ENCODE assay signal across 8 mouse cellular contexts in genomic region chr4:106200241-106200640, GRCm38 (mm10).
DNase-seq lines count a peak whose midpoint lies in the region; ATAC-seq lines count a peak whose summit lies in the region.

No protein-coding gene starts in this region.

- H3K9ac ChIP-seq in kidney, embryonic 15.5 days = no peak overlapping the region
- H3K9ac ChIP-seq in heart, embryonic 14.5 days (ENCODE audit: low read length) = peak overlapping the region; percentile 10
- no peak overlapping the region for H3K9ac ChIP-seq in limb, embryonic 12.5 days (replicated peaks)
- H3K9ac ChIP-seq in midbrain, embryonic 12.5 days (replicated peaks) = no peak overlapping the region

- peaks cover 22% of the 10 kb centered on the region for H3K4me1 ChIP-seq in kidney, embryonic 15.5 days
- peaks cover 12 to 17% of the 10 kb centered on the region in 2 experiments for H3K4me1 ChIP-seq in heart, embryonic 14.5 days (ENCODE audit: control insufficient read depth in 2 of 2, insufficient read depth in 2 of 2, low read length in 2 of 2)
- peaks cover 34% of the 10 kb centered on the region for H3K4me1 ChIP-seq in limb, embryonic 12.5 days (replicated peaks)
- H3K4me1 ChIP-seq in midbrain, embryonic 12.5 days = peaks cover 15% of the 10 kb centered on the region

- peak overlapping the region; percentile 64 for H3K27ac ChIP-seq in kidney, embryonic 15.5 days
- H3K27ac ChIP-seq in heart, embryonic 14.5 days (replicated peaks in 1 of 2; ENCODE audit: control insufficient read depth in 1 of 2, insufficient read depth in 1 of 2, low read depth in 2 of 2, low read length in 2 of 2) = peak overlapping the region in 1 of 2 experiments; percentile 69; a peak in 2 of 4 replicates
- peak overlapping the region; percentile 75 for H3K27ac ChIP-seq in limb, embryonic 12.5 days
- peak overlapping the region; percentile 40; the same call in 1 of the 2 replicates for H3K27ac ChIP-seq in midbrain, embryonic 12.5 days (replicated peaks)

- peak; percentile 83 for ATAC-seq in kidney, embryonic 15.5 days (replicated peaks; ENCODE audit: low FRiP score)
- ATAC-seq in heart, embryonic 14.5 days (ENCODE audit: insufficient number of reproducible peaks, insufficient read depth, low FRiP score, low read depth) = peak; percentile 54; the same call in 1 of the 2 replicates
- ATAC-seq in limb, embryonic 12.5 days (ENCODE audit: insufficient number of reproducible peaks, insufficient read depth, low FRiP score, low TSS enrichment, low read depth) = no peak
- ATAC-seq in midbrain, embryonic 12.5 days (ENCODE audit: low FRiP score, low read depth) = peak; percentile 17; the same call in 1 of the 2 replicates

- WGBS in kidney, embryonic 15.5 days = 24% methylated on average over 6 of the region's 6 CpGs
- WGBS in heart, embryonic 14.5 days = 23% methylated on average over 6 of the region's 6 CpGs
- WGBS in limb, embryonic 12.5 days = 25% methylated on average over 6 of the region's 6 CpGs
- 50% methylated on average over 6 of the region's 6 CpGs for WGBS in midbrain, embryonic 12.5 days

- H3K36me3 ChIP-seq in kidney, embryonic 15.5 days = no peaks in the 10 kb centered on the region
- H3K36me3 ChIP-seq in heart, embryonic 14.5 days (ENCODE audit: control insufficient read depth, insufficient read depth, low read length) = no peaks in the 10 kb centered on the region
- H3K36me3 ChIP-seq in limb, embryonic 12.5 days = no peaks in the 10 kb centered on the region
- no peaks in the 10 kb centered on the region for H3K36me3 ChIP-seq in midbrain, embryonic 12.5 days

- no peak for DNase-seq in kidney, adult 8-10 months
- DNase-seq in left cerebral cortex, adult 9 months (ENCODE audit: low spot score in 2 of 2) = no peak
- DNase-seq in spleen, postnatal 36 days (ENCODE audit: low spot score in 2 of 2) = no peak
- DNase-seq in cerebellum, adult 9-10 months = no peak

- peak overlapping the region; percentile 36 for H3K4me2 ChIP-seq in kidney, embryonic 15.5 days
- peak overlapping the region; percentile 48 for H3K4me2 ChIP-seq in heart, embryonic 14.5 days (ENCODE audit: low read length)
- H3K4me2 ChIP-seq in limb, embryonic 12.5 days = peak overlapping the region; percentile 33
- H3K4me2 ChIP-seq in midbrain, embryonic 12.5 days (replicated peaks) = peak overlapping the region; percentile 4; the same call in 1 of the 2 replicates

- H3K9me3 ChIP-seq in kidney, embryonic 15.5 days (replicated peaks) = no peaks in the 10 kb centered on the region
- no peaks in the 10 kb centered on the region for H3K9me3 ChIP-seq in heart, embryonic 14.5 days (ENCODE audit: control insufficient read depth, low read length)
- H3K9me3 ChIP-seq in limb, embryonic 12.5 days = no peaks in the 10 kb centered on the region
- no peaks in the 10 kb centered on the region for H3K9me3 ChIP-seq in midbrain, embryonic 12.5 days

- no peaks in the 10 kb centered on the region for H3K27me3 ChIP-seq in kidney, embryonic 15.5 days
- H3K27me3 ChIP-seq in heart, embryonic 14.5 days (ENCODE audit: control insufficient read depth, insufficient read depth, low read length) = no peaks in the 10 kb centered on the region
- H3K27me3 ChIP-seq in limb, embryonic 12.5 days = no peaks in the 10 kb centered on the region
- H3K27me3 ChIP-seq in midbrain, embryonic 12.5 days = no peaks in the 10 kb centered on the region

- no peak overlapping the region for H3K4me3 ChIP-seq in kidney, embryonic 15.5 days (replicated peaks)
- no peak overlapping the region for H3K4me3 ChIP-seq in heart, embryonic 14.5 days (ENCODE audit: control insufficient read depth in 1 of 2, insufficient read depth in 1 of 2, low read depth in 1 of 2, low read length in 2 of 2)
- H3K4me3 ChIP-seq in limb, embryonic 12.5 days (replicated peaks) = no peak overlapping the region
- H3K4me3 ChIP-seq in midbrain, embryonic 12.5 days = no peak overlapping the region
